Mouse (Mus musculus): ENCODE measurements around the gene Srsf1. TPM values are rescaled to one million over a fixed set of nuclear protein-coding genes. Genes with fewer than 3 reads are reported as not detected.

Gene Srsf1
- 100 to 1,000 TPM; 156 to 160 TPM for total RNA-seq (2021)

- intact Hi-C loops (cut with DNase I): loop anchor here (1.0 to 2.0 kb wide), 2 partner anchors 60 to 72 kb away; partner anchors contain the start of gene Dynll2
- peak; percentile 98 to 99 for DNase-seq
Observed at GRCm38 (mm10) chr11:88046944-88047794, at the start of gene Srsf1. Gene Srsf1, plus strand, starts transcription at chr11:88047373.

- intact Hi-C loops (cut with DNase I): no loop called here
- DNase-seq: no peak
Observed at GRCm38 (mm10) chr11:87999751-88000150, 47.4 kb upstream of the Srsf1 start.

GRCm38 (mm10) chr11:88002738-88003137 is 44.4 kb upstream of the Srsf1 start:
- DNase-seq: no peak
- intact Hi-C loops (cut with DNase I): no loop called here

GRCm38 (mm10) chr11:88004123-88004522 is 43.0 kb upstream of the Srsf1 start:
- DNase-seq: no peak
- intact Hi-C loops (cut with DNase I): no loop called here

- no peak for DNase-seq
- intact Hi-C loops (cut with DNase I): no loop called here
Observed at GRCm38 (mm10) chr11:88008641-88009040, 38.5 kb upstream of the Srsf1 start.

GRCm38 (mm10) chr11:88009542-88010190 is 37.5 kb upstream of the Srsf1 start:
- peak; percentile 38 to 64 for DNase-seq
- intact Hi-C loops (cut with DNase I): no loop called here

GRCm38 (mm10) chr11:88011208-88011913 is 35.8 kb upstream of the Srsf1 start:
- DNase-seq: no peak
- intact Hi-C loops (cut with DNase I): no loop called here

- intact Hi-C loops (cut with DNase I): no loop called here
- no peak for DNase-seq
Observed at GRCm38 (mm10) chr11:88011914-88012419, 35.2 kb upstream of the Srsf1 start.

- DNase-seq: no peak
- intact Hi-C loops (cut with DNase I): no loop called here
Observed at GRCm38 (mm10) chr11:88012621-88013244, 34.4 kb upstream of the Srsf1 start.

- no peak for DNase-seq
- intact Hi-C loops (cut with DNase I): no loop called here
Observed at GRCm38 (mm10) chr11:88013632-88014031, 33.5 kb upstream of the Srsf1 start.

- no peak for DNase-seq
- intact Hi-C loops (cut with DNase I): no loop called here
Observed at GRCm38 (mm10) chr11:88015161-88015560, 32.0 kb upstream of the Srsf1 start.

- intact Hi-C loops (cut with DNase I): no loop called here
- no peak for DNase-seq
Observed at GRCm38 (mm10) chr11:88015795-88016194, 31.4 kb upstream of the Srsf1 start.

- intact Hi-C loops (cut with DNase I): no loop called here
- DNase-seq: no peak
Observed at GRCm38 (mm10) chr11:88023933-88024332, 23.2 kb upstream of the Srsf1 start.

GRCm38 (mm10) chr11:88027391-88028035 is 19.7 kb upstream of the Srsf1 start:
- no peak for DNase-seq
- intact Hi-C loops (cut with DNase I): no loop called here

GRCm38 (mm10) chr11:88028193-88028684 is 18.9 kb upstream of the Srsf1 start:
- DNase-seq: peak in 1 of 2 experiments; percentile 16
- intact Hi-C loops (cut with DNase I): no loop called here

GRCm38 (mm10) chr11:88030219-88030618 is 17.0 kb upstream of the Srsf1 start:
- intact Hi-C loops (cut with DNase I): no loop called here

GRCm38 (mm10) chr11:88030836-88031235 is 16.3 kb upstream of the Srsf1 start:
- intact Hi-C loops (cut with DNase I): no loop called here
- DNase-seq: peak in 1 of 2 experiments; percentile 25

More at GRCm38 (mm10) chr11:88030219-88030618, 17.0 kb upstream of the Srsf1 start:
- DNase-seq: peak in 1 of 2 experiments; percentile 18

- intact Hi-C loops (cut with DNase I): no loop called here
- DNase-seq: no peak
Observed at GRCm38 (mm10) chr11:88031753-88032152, 15.4 kb upstream of the Srsf1 start.

GRCm38 (mm10) chr11:88035970-88036369 is 11.2 kb upstream of the Srsf1 start:
- intact Hi-C loops (cut with DNase I): no loop called here
- DNase-seq: no peak

GRCm38 (mm10) chr11:88036761-88037251 is 10.4 kb upstream of the Srsf1 start:
- intact Hi-C loops (cut with DNase I): no loop called here

More at GRCm38 (mm10) chr11:88036761-88037251, 10.4 kb upstream of the Srsf1 start:
- DNase-seq: no peak
